Mouse (Mus musculus) kidney, adult 2 months (tissue): ENCODE measurements around the gene Slc25a30.

Experiments used
- CTCF ChIP-seq: fragments of 200-500 bp; conservative IDR thresholded peaks from 2 replicates; pipeline ENCODE4 v1.5.1; 2011; ENCODE audit warnings: low read depth, mild to moderate bottlenecking, control low read depth, low read length, moderate library complexity, mixed read lengths; ENCODE audit not compliant: insufficient read depth, insufficient read length
- POLR2A ChIP-seq: fragments of 200-500 bp; IDR thresholded peaks from one replicate; pipeline ENCODE4 v1.6.1; 2011; ENCODE audit warnings: low read depth, low read length, control low read depth

GRCm38 (mm10) chr14:75757821-75758220, 29.0 kb downstream of the Slc25a30 start:
- TF ChIP-seq POLR2A (no peak), CTCF (no peak)
